7 mouse cellular contexts compared by ENCODE assay signal in the genomic region with DNA sequence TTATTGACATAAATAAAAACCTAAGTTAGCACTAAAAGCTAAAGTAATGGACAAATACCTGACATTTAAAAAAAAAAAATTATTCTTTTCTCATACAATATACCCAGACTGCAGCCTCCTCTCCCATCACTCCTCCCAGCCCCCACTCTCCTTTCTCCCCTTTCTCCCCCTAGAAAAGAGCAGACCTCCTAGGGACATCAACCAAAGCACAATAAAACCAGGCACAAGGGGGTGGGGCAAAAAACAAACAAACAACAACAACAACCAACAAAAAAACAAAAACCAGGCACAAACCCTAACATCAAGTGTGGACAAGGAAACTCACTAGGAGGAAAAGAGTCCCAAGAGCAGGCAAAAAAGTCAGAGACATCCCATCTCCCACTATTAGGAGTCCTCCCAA. TPM values are rescaled to one million over a fixed set of nuclear protein-coding genes. Genes with fewer than 3 reads are reported as not detected.
DNase-seq lines count a peak whose midpoint lies in the region; ATAC-seq and TF ChIP-seq lines count a peak whose summit lies in the region.

No protein-coding gene starts in this region.

- peak; percentile 13; the same call in 1 of the 2 replicates for ATAC-seq in lung, embryonic 14.5 days (ENCODE audit: insufficient read depth)
- peak; percentile 20 for ATAC-seq in forebrain, embryonic 13.5 days
- no peak for ATAC-seq in liver, embryonic 12.5 days

- H3K4me2 ChIP-seq in lung, embryonic 14.5 days = peak overlapping the region; percentile 43
- H3K4me2 ChIP-seq in forebrain, embryonic 13.5 days = peak overlapping the region; percentile 20
- H3K4me2 ChIP-seq in liver, embryonic 12.5 days = peak overlapping the region; percentile 57

- H3K4me3 ChIP-seq in lung, embryonic 14.5 days (ENCODE audit: low read depth, low read length) = no peak overlapping the region
- H3K4me3 ChIP-seq in forebrain, embryonic 13.5 days = no peak overlapping the region
- H3K4me3 ChIP-seq in liver, embryonic 12.5 days = peak overlapping the region; percentile 30

- no peaks in the 10 kb centered on the region for H3K9me3 ChIP-seq in lung, embryonic 14.5 days (ENCODE audit: low read depth, low read length)
- 0 out of 2 replicates have a peak, but pooled peaks cover 4% of the 10 kb centered on the region for H3K9me3 ChIP-seq in forebrain, embryonic 13.5 days (replicated peaks)
- H3K9me3 ChIP-seq in liver, embryonic 12.5 days (replicated peaks) = no peaks in the 10 kb centered on the region

- H3K4me1 ChIP-seq in lung, embryonic 14.5 days (ENCODE audit: insufficient read depth) = peaks cover 6% of the 10 kb centered on the region
- peaks cover 10% of the 10 kb centered on the region for H3K4me1 ChIP-seq in forebrain, embryonic 13.5 days
- peaks cover 24% of the 10 kb centered on the region for H3K4me1 ChIP-seq in liver, embryonic 12.5 days

- H3K36me3 ChIP-seq in lung, embryonic 14.5 days (ENCODE audit: insufficient read depth) = peaks cover 23% of the 10 kb centered on the region
- peaks cover 27% of the 10 kb centered on the region for H3K36me3 ChIP-seq in forebrain, embryonic 13.5 days (ENCODE audit: poor library complexity, severe bottlenecking)
- peaks cover 28% of the 10 kb centered on the region for H3K36me3 ChIP-seq in liver, embryonic 12.5 days

- DNase-seq in lung, embryonic 14.5 days = no peak
- no peak for DNase-seq in lung, postnatal 14 days
- peak; percentile 47 for DNase-seq in testis, postnatal 10 days (ENCODE audit: low spot score)
- DNase-seq in T-cell, adult 2 months (ENCODE audit: low spot score) = no peak
- DNase-seq in right cerebral cortex, adult 18-20 months = no peak

- no peak overlapping the region for H3K9ac ChIP-seq in lung, embryonic 14.5 days
- H3K9ac ChIP-seq in forebrain, embryonic 13.5 days = no peak overlapping the region
- 0 out of 2 replicates have a peak overlapping the region, but pooled peaks have one; percentile 30 for H3K9ac ChIP-seq in liver, embryonic 12.5 days

- no peak overlapping the region for H3K27ac ChIP-seq in lung, embryonic 14.5 days (ENCODE audit: low read depth)
- no peak overlapping the region for H3K27ac ChIP-seq in forebrain, embryonic 13.5 days
- no peak overlapping the region for H3K27ac ChIP-seq in liver, embryonic 12.5 days

- no peak for TF ChIP-seq CTCF in lung, embryonic 14.5 days (IDR thresholded peaks at IDR 0.05; ENCODE audit: low read depth)

- no peaks in the 10 kb centered on the region for H3K27me3 ChIP-seq in lung, embryonic 14.5 days (ENCODE audit: insufficient read depth, low read length)
- no peaks in the 10 kb centered on the region; the same call in 1 of the 2 replicates for H3K27me3 ChIP-seq in forebrain, embryonic 13.5 days
- no peaks in the 10 kb centered on the region; the same call in 1 of the 2 replicates for H3K27me3 ChIP-seq in liver, embryonic 12.5 days (replicated peaks)

RNA-seq across cellular contexts. Expression of a gene that starts 0.6 kb away (rescaled TPM):
- 384 and 388 TPM in 2 replicates for polyA plus RNA-seq in lung, embryonic 14.5 days (2014; fragmentation: Nextera tagmentation; extraction: Ambion mirVana)
- 244 and 255 TPM in 2 replicates for polyA plus RNA-seq in forebrain, embryonic 13.5 days (2015; fragmentation: Nextera tagmentation; extraction: Ambion mirVana)
- 330 and 351 TPM in 2 replicates for polyA plus RNA-seq in liver, embryonic 12.5 days (2016; fragmentation: Nextera tagmentation; extraction: Ambion mirVana)

RNA-seq across cellular contexts. Expression of a gene that starts 24.1 kb away (rescaled TPM):
- polyA plus RNA-seq in lung, embryonic 14.5 days (2014; fragmentation: Nextera tagmentation; extraction: Ambion mirVana) = 17.7 and 20.7 TPM in 2 replicates
- 16.5 and 18.8 TPM in 2 replicates for polyA plus RNA-seq in forebrain, embryonic 13.5 days (2015; fragmentation: Nextera tagmentation; extraction: Ambion mirVana)
- 1.9 and 2.0 TPM in 2 replicates for polyA plus RNA-seq in liver, embryonic 12.5 days (2016; fragmentation: Nextera tagmentation; extraction: Ambion mirVana)

RNA-seq across cellular contexts. Expression of a gene that starts 59.5 kb away (rescaled TPM):
- 73.7 and 78.2 TPM in 2 replicates for polyA plus RNA-seq in lung, embryonic 14.5 days (2014; fragmentation: Nextera tagmentation; extraction: Ambion mirVana)
- 29.5 and 36.8 TPM in 2 replicates for polyA plus RNA-seq in forebrain, embryonic 13.5 days (2015; fragmentation: Nextera tagmentation; extraction: Ambion mirVana)
- polyA plus RNA-seq in liver, embryonic 12.5 days (2016; fragmentation: Nextera tagmentation; extraction: Ambion mirVana) = 62.3 and 64.7 TPM in 2 replicates
